Mouse (Mus musculus) midbrain, postnatal 0 days (tissue): ENCODE measurements around the gene Fgfr1op. TPM values are rescaled to one million over a fixed set of nuclear protein-coding genes. Genes with fewer than 3 reads are reported as not detected.

Experiments
- ATAC-seq: fragments of 200-750 bp; cut with Nextera tagmentation; 2 replicates; pipeline ENCODE4 v1.8.0; 2017; ENCODE audit warnings: moderate number of reproducible peaks, mild to moderate bottlenecking, moderate TSS enrichment, moderate library complexity; ENCODE audit not compliant: low FRiP score
- DNase-seq: peaks from one replicate; pipeline ENCODE4 v3.0.0-alpha.2; 2015; ENCODE audit warnings: low spot score
- H3K27ac ChIP-seq: fragments of 300-500 bp; sonication (generic); 2 replicates; pipeline ENCODE4 v1.5.1; 2014; ENCODE audit warnings: low read depth, mild to moderate bottlenecking, low read length, mixed read lengths
- H3K27me3 ChIP-seq: fragments of 300-500 bp; sonication (generic); 2 replicates; pipeline ENCODE4 v1.6.1; 2014; ENCODE audit warnings: low read length, control low read depth, mixed read lengths; ENCODE audit not compliant: insufficient read depth
- H3K36me3 ChIP-seq: fragments of 300-500 bp; sonication (generic); 2 replicates; pipeline ENCODE4 v1.6.1; 2014; ENCODE audit warnings: low read length, control low read depth, mixed read lengths; ENCODE audit not compliant: insufficient read depth
- H3K4me1 ChIP-seq: fragments of 300-500 bp; sonication (generic); 2 replicates; pipeline ENCODE4 v1.6.1; 2014; ENCODE audit warnings: mild to moderate bottlenecking, control low read depth, antibody characterized with exemption, low read length, mixed read lengths; ENCODE audit not compliant: insufficient read depth
- H3K4me2 ChIP-seq: fragments of 300-500 bp; sonication (generic); 2 replicates; pipeline ENCODE4 v1.6.1; 2014; ENCODE audit warnings: low read depth, mild to moderate bottlenecking, low read length, mixed read lengths; ENCODE audit not compliant: poor library complexity, severe bottlenecking
- H3K4me3 ChIP-seq: fragments of 300-500 bp; sonication (generic); 2 replicates; pipeline ENCODE4 v1.5.1; 2014; ENCODE audit warnings: low read depth, mild to moderate bottlenecking, low read length, moderate library complexity
- H3K9ac ChIP-seq: fragments of 300-500 bp; sonication (generic); replicated peaks from 2 replicates; pipeline ENCODE4 v1.6.1; 2014; ENCODE audit warnings: mild to moderate bottlenecking, low read length, moderate library complexity, mixed read lengths; ENCODE audit not compliant: poor library complexity, severe bottlenecking
- H3K9me3 ChIP-seq: fragments of 300-500 bp; sonication (generic); 2 replicates; pipeline ENCODE4 v1.6.1; 2016; ENCODE audit warnings: low read length, control low read depth
- CTCF ChIP-seq: IDR thresholded peaks from 2 replicates; pipeline ENCODE4 v1.5.1; 2016; ENCODE audit warnings: antibody characterized with exemption, mild to moderate bottlenecking
- WGBS: fragments of 180-500 bp; shearing (Covaris S2); extraction: QIAGEN DNeasy Blood & Tissue Kit; methylation state at CpG from one replicate; pipeline ENCODE4 v1.1.7; 2014; 5-methylcytosine and 5-hydroxymethylcytosine counted together
- polyA plus RNA-seq: library from polyadenylated mRNA; unstranded; fragments of >200 nt; fragmentation: Nextera tagmentation; extraction: Ambion mirVana; gene quantifications from 2 replicates; pipeline ENCODE4 v1.2.1, GENCODE M21; 2015
- total RNA-seq: library from RNA; depleted of rRNA; stranded (reverse); fragments of >200 nt; gene quantifications from 2 replicates; pipeline ENCODE4 v1.2.3, GENCODE M21; 2014

Fgfr1op gene
- total and polyA plus RNA-seq, 2 experiments from 2014 or later: 13.2 to 16.6 TPM

GRCm38 (mm10) chr17:8232089-8232488 is 66.8 kb downstream of the Fgfr1op start:
- Histone ChIP-seq H3K9ac (no peak overlapping the region), H3K4me1 (no peaks in the 10 kb centered on the region), H3K27ac (no peak overlapping the region), H3K4me3 (no peak overlapping the region), H3K9me3 (no peaks in the 10 kb centered on the region), H3K4me2 (no peak overlapping the region), H3K27me3 (no peaks in the 10 kb centered on the region), H3K36me3 (no peaks in the 10 kb centered on the region)
- ATAC-seq (no peak), DNase-seq (peak; percentile 16)
- WGBS: 62% methylated on average over 5 of the region's 5 CpGs
- no peak for TF ChIP-seq CTCF

GRCm38 (mm10) chr17:8233618-8234214 is 68.4 kb downstream of the Fgfr1op start:
- no peaks in the 10 kb centered on the region for H3K4me1 ChIP-seq
- H3K36me3 ChIP-seq: no peaks in the 10 kb centered on the region
- no peak overlapping the region for H3K27ac ChIP-seq
- DNase-seq: no peak
- 82% methylated on average over 15 of the region's 15 CpGs for WGBS
- H3K9me3 ChIP-seq: no peaks in the 10 kb centered on the region
- H3K4me3 ChIP-seq: no peak overlapping the region
- no peak for ATAC-seq
- H3K27me3 ChIP-seq: no peaks in the 10 kb centered on the region
- no peak for TF ChIP-seq CTCF
- H3K9ac ChIP-seq: no peak overlapping the region
- H3K4me2 ChIP-seq: no peak overlapping the region

- no peak for DNase-seq
- Histone ChIP-seq H3K27me3 (no peaks in the 10 kb centered on the region), H3K27ac (no peak overlapping the region), H3K9ac (no peak overlapping the region), H3K36me3 (no peaks in the 10 kb centered on the region), H3K4me3 (no peak overlapping the region), H3K4me1 (no peaks in the 10 kb centered on the region), H3K4me2 (no peak overlapping the region), H3K9me3 (no peaks in the 10 kb centered on the region)
- 88% methylated on average over 4 of the region's 4 CpGs for WGBS
- no peak for TF ChIP-seq CTCF
- ATAC-seq: no peak
These were observed 69.2 kb downstream of the Fgfr1op start for GRCm38 (mm10) chr17:8234537-8234936.

- 80% methylated on average over 3 of the region's 3 CpGs for WGBS
- no peak within 1 kb of the TSS for H3K9ac ChIP-seq
- H3K4me1 ChIP-seq: no peaks in the 10 kb centered on the region
- H3K4me2 ChIP-seq: no peak within 1 kb of the TSS
- ATAC-seq (no peak), DNase-seq (no peak)
- no peak for TF ChIP-seq CTCF
- no peaks in the 10 kb centered on the region for H3K9me3 ChIP-seq
- no peaks in the 10 kb centered on the region for H3K36me3 ChIP-seq
- H3K4me3 ChIP-seq: no peak within 1 kb of the TSS
- no peaks in the 10 kb centered on the region for H3K27me3 ChIP-seq
- no peak within 1 kb of the TSS for H3K27ac ChIP-seq
These were observed 70.4 kb downstream of the Fgfr1op start, which contains the start of gene Ccr6 for GRCm38 (mm10) chr17:8235743-8236142. Gene Ccr6, plus strand, starts transcription at chr17:8236043.

- Histone ChIP-seq H3K4me1 (no peaks in the 10 kb centered on the region), H3K4me3 (no peak overlapping the region), H3K9ac (no peak overlapping the region), H3K27me3 (no peaks in the 10 kb centered on the region), H3K4me2 (no peak overlapping the region), H3K27ac (no peak overlapping the region), H3K9me3 (no peaks in the 10 kb centered on the region), H3K36me3 (no peaks in the 10 kb centered on the region)
- TF ChIP-seq CTCF: no peak
- 85% methylated on average over 15 of the region's 15 CpGs for WGBS
- DNase-seq: no peak
- ATAC-seq: no peak
These were observed 72.9 kb downstream of the Fgfr1op start for GRCm38 (mm10) chr17:8238012-8238710.

- no peaks in the 10 kb centered on the region for H3K4me1 ChIP-seq
- TF ChIP-seq CTCF: no peak
- H3K9ac ChIP-seq: no peak overlapping the region
- no peaks in the 10 kb centered on the region for H3K36me3 ChIP-seq
- DNase-seq (no peak), ATAC-seq (no peak)
- 69% methylated on average over 3 of the region's 3 CpGs for WGBS
- H3K4me2 ChIP-seq: no peak overlapping the region
- no peak overlapping the region for H3K27ac ChIP-seq
- no peaks in the 10 kb centered on the region for H3K27me3 ChIP-seq
- no peak overlapping the region for H3K4me3 ChIP-seq
- H3K9me3 ChIP-seq: no peaks in the 10 kb centered on the region
These were observed 74.3 kb downstream of the Fgfr1op start for GRCm38 (mm10) chr17:8239561-8239960.
